Comparison of ENCODE assay signal across 15 mouse cellular contexts in genomic region chr15:75326586-75326985, GRCm38 (mm10). TPM values are rescaled to one million over a fixed set of nuclear protein-coding genes. Genes with fewer than 3 reads are reported as not detected.
A peak's percentile ranks its signal among the peaks of the same experiment; 100 is the strongest.
DNase-seq lines count a peak whose midpoint lies in the region.
"Had no signal": no experiment of that assay in that cellular context is flagged by ENCODE, and none has a peak within 500 bp of the region (broad histone marks: within the 10 kb centered on the region; RNA-seq: fewer than 3 reads in every experiment).

No protein-coding gene starts in this region.

- intact Hi-C loops in gastrocnemius, postnatal 14 days (cut with DNase I; ENCODE audit: low total_unique reads), result no loop called here

- DNase-seq in 3T3-L1 (ENCODE audit: low read depth, low spot score), result peak; percentile 97
- DNase-seq in adipocyte (ENCODE audit: low spot score), result peak; percentile 56
- peak; percentile 19 for DNase-seq in gastrocnemius, postnatal 14 days
- DNase-seq in skeletal muscle tissue, adult 2 months (ENCODE audit: low read depth, low spot score), result peak; percentile 17
- no peak for DNase-seq in spleen, postnatal 10 days (ENCODE audit: low spot score in 2 of 2)
- no peak for DNase-seq in layer of hippocampus, postnatal 36 days
- no peak for DNase-seq in right cerebral cortex, postnatal 14 days
- DNase-seq: adrenal gland, postnatal 25 days; cerebellum, adult 18-20 months; cerebellum, adult 9-11 months; cerebellum, postnatal 36 days; heart, postnatal 4 days had no signal

RNA-seq across cellular contexts. Expression of gene Ly6f, which starts 58.4 kb away (rescaled TPM):
- not detected for total RNA-seq in gastrocnemius, postnatal 14 days (2021)
- not detected for total RNA-seq in layer of hippocampus, postnatal 36 days (2021)
- total RNA-seq: adrenal gland, adult 18-20 months; adrenal gland, postnatal 25 days; granulocyte monocyte progenitor cell, adult 5-6 weeks; heart, postnatal 10 days; heart, postnatal 4 days had no signal

Comparison
In these comparisons a context has a peak if more than half of its experiments do, and no peak if none do; other contexts are left out.
1. DNase-seq: peak in 3T3-L1 (single experiment), adipocyte (single experiment), gastrocnemius, postnatal 14 days (single experiment) and skeletal muscle tissue, adult 2 months (single experiment); none in spleen, postnatal 10 days (0 of 2), layer of hippocampus, postnatal 36 days (0 of 2) and right cerebral cortex, postnatal 14 days (single experiment).